Mouse (Mus musculus) activated CD4-positive, CD25-positive, alpha-beta regulatory T cell, adult 4 months (primary cell): ENCODE data around the gene Podxl. TPM values are rescaled to one million over a fixed set of nuclear protein-coding genes. Genes with fewer than 3 reads are reported as not detected.

Source experiments
- ATAC-seq: one replicate; pipeline ENCODE4 v1.8.0; 2017
- polyA plus RNA-seq, 2 experiments: library from polyadenylated mRNA; unstranded; fragments of 100-300 nt; shearing (Covaris generic); gene quantifications; one replicate each; pipeline ENCODE4 v1.2.1; 2017

Podxl gene
- polyA plus RNA-seq, 2 experiments from 2014 or later, result not detected

- ATAC-seq, result no peak
Observed at GRCm38 (mm10) chr6:31522478-31522877, 41.3 kb downstream of the Podxl start.

GRCm38 (mm10) chr6:31521491-31522355 lies 42.1 kb downstream of the Podxl start:
- ATAC-seq, result no peak

GRCm38 (mm10) chr6:31520486-31521215 lies 43.1 kb downstream of the Podxl start:
- no peak for ATAC-seq

- ATAC-seq, result no peak
Observed at GRCm38 (mm10) chr6:31519001-31519471, 44.7 kb downstream of the Podxl start.

- no peak for ATAC-seq
Observed at GRCm38 (mm10) chr6:31518338-31518698, 45.5 kb downstream of the Podxl start.

GRCm38 (mm10) chr6:31517681-31518337 lies 46.0 kb downstream of the Podxl start:
- ATAC-seq, result no peak

GRCm38 (mm10) chr6:31513726-31514125 lies 50.1 kb downstream of the Podxl start:
- no peak for ATAC-seq

GRCm38 (mm10) chr6:31502614-31503013 lies 61.2 kb downstream of the Podxl start:
- ATAC-seq, result no peak

GRCm38 (mm10) chr6:31500691-31501090 lies 63.1 kb downstream of the Podxl start:
- ATAC-seq, result no peak

- ATAC-seq, result no peak
Observed at GRCm38 (mm10) chr6:31500260-31500659, 63.5 kb downstream of the Podxl start.

- ATAC-seq, result no peak
Observed at GRCm38 (mm10) chr6:31499836-31500235, 63.9 kb downstream of the Podxl start.

- no peak for ATAC-seq
Observed at GRCm38 (mm10) chr6:31496227-31496626, 67.6 kb downstream of the Podxl start.

- ATAC-seq, result peak; percentile 65
Observed at GRCm38 (mm10) chr6:31495122-31495731, 68.6 kb downstream of the Podxl start.

GRCm38 (mm10) chr6:31489950-31490349 lies 73.8 kb downstream of the Podxl start:
- ATAC-seq, result peak; percentile 60

GRCm38 (mm10) chr6:31486601-31487000 lies 77.2 kb downstream of the Podxl start:
- no peak for ATAC-seq

GRCm38 (mm10) chr6:31480008-31480407 lies 83.8 kb downstream of the Podxl start:
- ATAC-seq, result no peak

GRCm38 (mm10) chr6:31478221-31478620 lies 85.6 kb downstream of the Podxl start:
- ATAC-seq, result no peak

Other genes with a start within 250 kb of the Podxl start
- 100 to 1,000 TPM; 325 to 326 TPM for gene Mkln1, start 165.2 kb downstream of the Podxl start, polyA plus RNA-seq